Mouse (Mus musculus) heart, postnatal 14 days (tissue): ENCODE measurements around the gene Selplg. TPM values are rescaled to one million over a fixed set of nuclear protein-coding genes. Genes with fewer than 3 reads are reported as not detected.
A peak's percentile ranks its signal among the peaks of the same experiment; 100 is the strongest.

Experiments used
- DNase-seq, 2 experiments: peaks; one replicate each; pipeline ENCODE4 v3.0.0; 2021 to 2022
- intact Hi-C: fragments of 180-260 bp; cut with DNase I; formaldehyde crosslinking; loops from one replicate; pipeline ENCODE4 v1.15.1; 2025
- total RNA-seq, 2 experiments: library from RNA; stranded (reverse); gene quantifications; 2 replicates each; pipeline ENCODE4 v1.2.3; 2021

The Selplg gene
- total RNA-seq, 2 experiments from 2014 or later = 2.3 to 6.4 TPM

DNA sequence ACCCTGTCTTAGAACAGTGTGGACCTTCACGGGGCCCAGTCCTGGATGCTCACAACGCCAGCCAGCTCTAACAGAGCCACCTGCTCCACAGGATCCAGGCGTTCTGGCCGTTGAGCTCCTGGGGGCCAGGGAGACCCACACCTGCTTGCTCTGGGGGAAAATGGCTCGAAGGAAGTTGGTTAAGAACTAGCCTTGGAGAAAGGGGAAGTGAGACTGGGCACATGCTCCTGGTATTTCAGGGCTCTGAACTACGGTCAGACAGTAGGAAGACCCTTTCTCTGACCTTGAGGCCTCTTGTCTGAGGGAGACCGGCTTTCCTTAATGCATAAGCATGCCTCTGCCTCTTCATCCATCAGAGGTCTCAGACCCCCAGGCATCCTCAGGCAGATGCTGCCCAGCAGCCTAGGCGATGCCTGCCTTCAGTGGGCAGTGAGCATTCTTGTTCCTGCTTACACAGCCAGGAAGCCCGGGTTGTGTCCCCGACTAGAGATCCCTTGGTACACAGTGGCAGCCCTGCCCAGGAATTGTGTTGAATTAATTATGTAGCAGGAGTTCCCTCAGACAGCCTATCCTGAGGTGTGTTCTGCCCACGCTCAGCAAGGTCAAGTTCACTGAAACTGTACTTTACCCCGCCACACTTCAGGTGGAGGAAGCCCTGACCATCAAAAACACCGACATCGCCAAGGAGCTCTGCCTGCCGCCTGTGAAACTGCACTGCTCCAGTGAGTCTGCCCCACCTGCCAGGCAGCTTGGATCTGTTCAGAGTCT is 56.1 kb downstream of the Selplg start:
- DNase-seq = no peak
- intact Hi-C loops = no loop called here

- intact Hi-C loops = no loop called here
- DNase-seq = no peak
Observed at GRCm38 (mm10) chr5:113775585-113775984, 56.9 kb downstream of the Selplg start.

GRCm38 (mm10) chr5:113773664-113774063 is 58.8 kb downstream of the Selplg start:
- DNase-seq = peak; percentile 91 to 94
- intact Hi-C loops = loop anchor here (1.0 to 2.0 kb wide), 2 partner anchors 42 to 181 kb away; no protein-coding TSS in a partner anchor

DNA sequence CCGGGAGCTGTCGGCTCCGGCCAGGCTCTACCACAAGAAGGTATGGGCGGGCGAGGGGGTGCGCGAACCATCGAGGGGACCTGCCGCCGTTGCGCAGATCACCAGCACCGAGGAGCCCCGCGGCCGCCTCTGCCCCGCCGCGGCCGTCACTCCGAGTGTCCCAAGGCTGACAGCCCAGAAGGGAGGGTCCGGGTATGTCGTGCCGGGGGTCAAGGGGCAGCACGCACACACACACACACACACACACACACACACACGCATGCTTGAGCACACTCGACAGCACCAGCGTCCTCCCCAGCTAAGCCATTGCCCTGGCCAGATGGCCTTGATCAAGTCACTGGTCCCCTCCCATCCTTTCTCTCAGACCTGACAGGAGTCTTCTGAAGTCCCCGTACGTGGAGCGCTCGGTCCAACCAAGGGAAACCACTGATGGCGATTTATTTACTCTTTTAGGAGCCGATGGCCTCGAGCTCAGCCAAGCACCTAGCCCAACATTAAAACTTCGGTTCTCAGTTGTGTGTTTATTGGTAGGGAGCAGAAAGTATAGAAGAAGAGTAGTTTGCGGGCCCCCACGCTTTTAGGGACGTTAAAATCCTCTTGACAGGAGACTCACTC is 59.4 kb downstream of the Selplg start:
- intact Hi-C loops = loop anchor here (2.0 kb wide), 1 partner anchor 182 kb away; no protein-coding TSS in a partner anchor
- no peak for DNase-seq

DNA sequence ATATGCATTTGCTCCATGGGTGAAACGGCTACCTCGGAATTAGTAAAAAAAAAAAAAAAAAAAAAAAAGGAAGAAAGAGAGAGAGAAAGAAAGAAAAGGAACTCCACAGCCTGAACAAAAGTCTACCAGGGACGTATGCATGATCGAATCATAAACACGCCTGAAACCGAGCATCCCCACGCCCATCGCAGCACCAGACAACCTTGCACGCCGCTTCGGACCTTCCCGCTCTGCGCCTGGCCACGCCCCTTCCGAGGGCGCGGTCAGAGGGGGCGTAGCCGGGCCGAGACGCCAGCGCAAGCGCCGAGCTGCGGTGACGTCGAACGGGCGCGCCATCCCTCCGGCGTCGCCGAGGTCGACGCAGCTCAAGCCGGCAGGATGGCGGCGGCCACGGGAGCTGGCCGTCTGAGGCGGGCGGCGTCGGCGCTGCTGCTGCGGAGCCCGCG is 60.0 kb downstream of the Selplg start, which contains the start of the genes Sart3 and Iscu:
TSS of gene Sart3 (minus strand) at position 61 of the 446 bp plus-strand sequence.
TSS of gene Iscu (plus strand) at position 299 of the 446 bp plus-strand sequence.
- peak; percentile 98 to 99 for DNase-seq
- intact Hi-C loops = loop anchor here (2.0 kb wide), 1 partner anchor 182 kb away; no protein-coding TSS in a partner anchor

GRCm38 (mm10) chr5:113771213-113772162 is 61.0 kb downstream of the Selplg start:
- intact Hi-C loops = loop anchor here (2.0 kb wide), 1 partner anchor 183 kb away; no protein-coding TSS in a partner anchor
- peak; percentile 82 to 85 for DNase-seq

DNA sequence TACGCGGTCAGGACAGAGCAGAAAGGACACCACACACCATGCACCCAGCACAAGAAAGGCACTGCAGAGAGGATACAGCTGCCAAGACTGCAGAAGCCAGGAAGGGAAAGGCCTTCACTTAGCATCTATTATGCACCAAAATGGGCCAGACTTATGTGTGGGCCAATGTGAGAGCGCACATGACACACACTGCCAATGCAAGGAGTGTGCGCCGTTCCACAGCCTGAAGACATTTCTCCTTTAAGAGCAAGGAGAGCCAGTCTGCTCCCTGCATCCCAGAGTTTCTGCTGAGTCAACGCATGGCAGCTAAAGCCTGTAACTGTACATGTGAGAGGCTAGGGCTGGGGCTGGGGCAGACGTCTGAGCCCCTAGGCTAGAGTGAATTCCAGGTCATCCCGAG is 63.6 kb downstream of the Selplg start:
- intact Hi-C loops = loop anchor here (2.0 kb wide), 1 partner anchor 32 kb away; no protein-coding TSS in a partner anchor
- DNase-seq = no peak

Other genes starting within 250 kb of the Selplg start
- 10 to 100 TPM; 23.8 to 25.0 TPM for gene Cmklr1, start 182.2 kb downstream of the Selplg start, total RNA-seq
- not detected for gene 1700069L16Rik, start 107.9 kb downstream of the Selplg start, total RNA-seq
- 1 to 10 TPM; 4.7 to 5.7 TPM for gene Ficd, start 96.8 kb downstream of the Selplg start, total RNA-seq
- 10 to 100 TPM; 15.6 to 16.9 TPM for gene Sart3, start 60.1 kb downstream of the Selplg start, total RNA-seq
- 100 to 1,000 TPM; 140 to 145 TPM for gene Iscu, start 59.9 kb downstream of the Selplg start, total RNA-seq
- 10 to 100 TPM; 10.5 to 12.5 TPM for gene Tmem119, start 32.1 kb downstream of the Selplg start, total RNA-seq
- gene Coro1c, start 76.1 kb upstream of the Selplg start, total RNA-seq = 10 to 100 TPM; 41.1 to 51.1 TPM
- 10 to 100 TPM; 13.0 to 13.9 TPM for gene Ssh1, start 161.2 kb upstream of the Selplg start, total RNA-seq
- gene Dao, start 171.1 kb upstream of the Selplg start, total RNA-seq = not detected
- gene Usp30, start 232.8 kb upstream of the Selplg start, total RNA-seq = 10 to 100 TPM; 10.8 to 14.8 TPM